In genomic region chr8:82773332-82774092, GRCm38 (mm10) we compare ENCODE assay signal across 8 mouse cellular contexts. TPM values are rescaled to one million over a fixed set of nuclear protein-coding genes. Genes with fewer than 3 reads are reported as not detected.
DNase-seq lines count a peak whose midpoint lies in the region; ATAC-seq and TF ChIP-seq lines count a peak whose summit lies in the region.

No protein-coding gene starts in this region.

- H3K4me2 ChIP-seq in heart, embryonic 12.5 days, result peak overlapping the region; percentile 96
- peak overlapping the region; percentile 79 for H3K4me2 ChIP-seq in midbrain, embryonic 13.5 days (replicated peaks)

- peaks cover 11% of the 10 kb centered on the region for H3K4me1 ChIP-seq in heart, embryonic 12.5 days (replicated peaks)
- peaks cover 41% of the 10 kb centered on the region for H3K4me1 ChIP-seq in E14TG2a.4 (replicated peaks; ENCODE audit: low read depth, low read length)
- H3K4me1 ChIP-seq in erythroblast, embryonic 14.5 days (ENCODE audit: control insufficient read depth), result peaks cover 22% of the 10 kb centered on the region
- H3K4me1 ChIP-seq in midbrain, embryonic 13.5 days (replicated peaks), result peaks cover 22% of the 10 kb centered on the region

- peak overlapping the region; percentile 77 for H3K27ac ChIP-seq in heart, embryonic 12.5 days (ENCODE audit: poor library complexity, severe bottlenecking)
- H3K27ac ChIP-seq in midbrain, embryonic 13.5 days, result peak overlapping the region; percentile 72

- H3K27me3 ChIP-seq in heart, embryonic 12.5 days (replicated peaks), result no peaks in the 10 kb centered on the region
- H3K27me3 ChIP-seq in E14TG2a.4 (ENCODE audit: insufficient read depth, low read length), result no peaks in the 10 kb centered on the region
- no peaks in the 10 kb centered on the region; the same call in 1 of the 2 replicates for H3K27me3 ChIP-seq in erythroblast, embryonic 14.5 days (ENCODE audit: control insufficient read depth)
- H3K27me3 ChIP-seq in midbrain, embryonic 13.5 days, result no peaks in the 10 kb centered on the region

- WGBS in heart, embryonic 12.5 days, result 4% methylated on average over 35 of the region's 35 CpGs
- WGBS in large intestine, adult 2 months, result 2% methylated on average over 34 of the region's 35 CpGs
- WGBS in midbrain, embryonic 13.5 days, result 5% methylated on average over 35 of the region's 35 CpGs

- H3K9me3 ChIP-seq in heart, embryonic 12.5 days (replicated peaks), result no peaks in the 10 kb centered on the region
- H3K9me3 ChIP-seq in E14TG2a.4 (ENCODE audit: low read length), result no peaks in the 10 kb centered on the region
- no peaks in the 10 kb centered on the region for H3K9me3 ChIP-seq in erythroblast, embryonic 14.5 days (ENCODE audit: control insufficient read depth, low read length)
- no peaks in the 10 kb centered on the region for H3K9me3 ChIP-seq in midbrain, embryonic 13.5 days

- H3K36me3 ChIP-seq in heart, embryonic 12.5 days, result peaks cover 30% of the 10 kb centered on the region
- H3K36me3 ChIP-seq in E14TG2a.4 (ENCODE audit: insufficient read depth, low read length), result peaks cover 42% of the 10 kb centered on the region
- peaks cover 40% of the 10 kb centered on the region for H3K36me3 ChIP-seq in erythroblast, embryonic 14.5 days (ENCODE audit: control insufficient read depth)
- H3K36me3 ChIP-seq in midbrain, embryonic 13.5 days, result peaks cover 35% of the 10 kb centered on the region

- H3K9ac ChIP-seq in heart, embryonic 12.5 days, result peak overlapping the region; percentile 91
- peak overlapping the region; percentile 83 for H3K9ac ChIP-seq in midbrain, embryonic 13.5 days (replicated peaks)

- peak overlapping the region; percentile 81 for H3K4me3 ChIP-seq in heart, embryonic 12.5 days
- peak overlapping the region; percentile 97 for H3K4me3 ChIP-seq in E14TG2a.4 (replicated peaks; ENCODE audit: low read length)
- peak overlapping the region; percentile 81 for H3K4me3 ChIP-seq in erythroblast, embryonic 14.5 days (replicated peaks)
- H3K4me3 ChIP-seq in midbrain, embryonic 13.5 days (replicated peaks), result peak overlapping the region; percentile 77

- peak; percentile 23; the same call in 1 of the 2 replicates for ATAC-seq in heart, embryonic 12.5 days (ENCODE audit: insufficient number of reproducible peaks, low FRiP score)
- ATAC-seq in midbrain, embryonic 13.5 days, result peak; percentile 64

- DNase-seq in heart, adult 18-20 months, result no peak
- DNase-seq in large intestine, adult 2 months (ENCODE audit: low read depth, low spot score), result peak; percentile 6
- DNase-seq in adrenal gland, postnatal 14 days, result no peak
- no peak for DNase-seq in cerebellum, postnatal 4 days (ENCODE audit: low spot score in 2 of 2)

- no peak for TF ChIP-seq CTCF in E14TG2a.4 (conservative IDR thresholded peaks at IDR 0.05; ENCODE audit: low read length)

RNA-seq across cellular contexts. Expression of gene Zfp330, which starts 0.4 kb away (rescaled TPM):
- polyA plus RNA-seq in heart, embryonic 12.5 days (2016; fragmentation: Nextera tagmentation; extraction: Ambion mirVana), result 45.7 and 46.3 TPM in 2 replicates
- 10 to 100 TPM; 18.9 to 21.2 TPM for total RNA-seq in heart, adult 18-20 months (2021)
- polyA plus RNA-seq in erythroblast, embryonic 14.5 days (2012), result 0.26 and 0.91 TPM in 2 replicates
- polyA plus RNA-seq in large intestine, adult 2 months (2012; rRNA removed), result 11.4 and 12.0 TPM in 2 replicates
- polyA plus RNA-seq in midbrain, embryonic 13.5 days (2015; fragmentation: Nextera tagmentation; extraction: Ambion mirVana), result 80.6 and 82.0 TPM in 2 replicates
- 43.1 and 48.1 TPM in 2 replicates for total RNA-seq in adrenal gland, postnatal 14 days (2021)
